Mouse (Mus musculus) liver, adult 10 weeks (tissue): ENCODE data around the gene Fhl1. TPM values are rescaled to one million over a fixed set of nuclear protein-coding genes. Genes with fewer than 3 reads are reported as not detected.

Experiments
- polyA plus RNA-seq: library from polyadenylated mRNA; stranded (reverse); fragments of 350-450 nt; fragmentation: Illumina TruSeq; extraction: RNeasy Lipid Tissue Mini Kit (QIAGEN cat#74804); gene quantifications from one replicate; pipeline ENCODE4 v1.2.3, GENCODE M21; 2014; ENCODE audit warnings: low read depth, low replicate concordance

The Fhl1 gene
- polyA plus RNA-seq, result 7.3 TPM

GRCm38 (mm10) chrX:56731306-56732201 lies at the start of gene Fhl1:
Gene Fhl1 (plus strand): TSS chrX:56731787.

GRCm38 (mm10) chrX:56821765-56822603 lies 90.4 kb downstream of the Fhl1 start, which contains the start of gene Map7d3:
Gene Map7d3 (minus strand): TSS chrX:56822326.

Other genes with a start within 250 kb of the Fhl1 start
- gene Gm10477, start 207.0 kb upstream of the Fhl1 start, polyA plus RNA-seq, result not detected
- not detected for gene Gm648, start 182.2 kb upstream of the Fhl1 start, polyA plus RNA-seq
- 38.5 TPM for gene Mmgt1, start 133.7 kb upstream of the Fhl1 start, polyA plus RNA-seq
- gene Slc9a6, start 122.0 kb upstream of the Fhl1 start, polyA plus RNA-seq, result 11.6 TPM
- not detected for gene Map7d3, start 90.5 kb downstream of the Fhl1 start, polyA plus RNA-seq
- not detected for gene Adgrg4, start 138.4 kb downstream of the Fhl1 start, polyA plus RNA-seq